8 mouse cellular contexts compared by ENCODE assay signal in the genomic region with DNA sequence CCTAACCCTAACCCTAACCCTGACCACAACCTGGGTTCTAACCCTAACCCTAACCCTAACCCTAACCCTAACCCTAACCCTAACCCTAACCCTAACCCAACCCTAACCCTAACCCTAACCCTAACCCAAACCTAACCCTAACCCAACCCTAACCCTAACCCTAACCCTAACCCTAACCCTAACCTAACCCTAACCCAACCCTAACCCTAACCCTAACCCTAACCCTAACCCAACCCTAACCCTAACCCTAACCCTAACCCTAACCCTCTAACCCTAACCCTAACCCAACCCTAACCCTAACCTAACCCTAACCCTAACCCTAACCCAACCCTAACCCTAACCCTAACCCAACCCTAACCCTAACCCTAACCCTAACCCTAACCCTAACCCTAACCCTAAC. TPM values are rescaled to one million over a fixed set of nuclear protein-coding genes. Genes with fewer than 3 reads are reported as not detected.
DNase-seq lines count a peak whose midpoint lies in the region; ATAC-seq lines count a peak whose summit lies in the region.
"Not testable (repeated sequence)": the region's sequence is repeated elsewhere in the genome, so short reads cannot be mapped to it uniquely, and the experiment has no call there.

No protein-coding gene starts in this region.

- not testable (repeated sequence) for H3K36me3 ChIP-seq in forebrain, embryonic 12.5 days (replicated peaks); heart, embryonic 15.5 days; kidney, embryonic 16.5 days (ENCODE audit: insufficient read depth, low read length); liver, embryonic 16.5 days (ENCODE audit: control insufficient read depth, insufficient read depth); neural tube, embryonic 13.5 days

- H3K4me1 ChIP-seq in forebrain, embryonic 12.5 days; heart, embryonic 15.5 days (replicated peaks); kidney, embryonic 16.5 days (ENCODE audit: insufficient read depth, low read length); liver, embryonic 16.5 days (ENCODE audit: control insufficient read depth, low read depth, low read length); neural tube, embryonic 13.5 days (replicated peaks): not testable (repeated sequence)

- peak; percentile 39 for DNase-seq in 416B (ENCODE audit: low read depth)
- DNase-seq in ZHBTc4 (ENCODE audit: low read depth, low spot score): peak; percentile 54
- DNase-seq in mesoderm, embryonic 11.5 days (ENCODE audit: low read depth, low spot score): peak; percentile 31

- H3K27ac ChIP-seq in forebrain, embryonic 12.5 days; heart, embryonic 15.5 days; kidney, embryonic 16.5 days (ENCODE audit: low read length); liver, embryonic 16.5 days (ENCODE audit: low read length); neural tube, embryonic 13.5 days (replicated peaks): not testable (repeated sequence)

- H3K4me2 ChIP-seq in forebrain, embryonic 12.5 days; heart, embryonic 15.5 days; kidney, embryonic 16.5 days (replicated peaks; ENCODE audit: low read depth, low read length); liver, embryonic 16.5 days (ENCODE audit: low read depth, low read length); neural tube, embryonic 13.5 days: not testable (repeated sequence)

- peak; percentile 55 for ATAC-seq in forebrain, embryonic 12.5 days (ENCODE audit: low FRiP score)
- peak; percentile 50; the same call in 1 of the 2 replicates for ATAC-seq in heart, embryonic 15.5 days (replicated peaks; ENCODE audit: insufficient number of reproducible peaks, insufficient read depth, low FRiP score, low read depth)
- ATAC-seq in kidney, embryonic 16.5 days (ENCODE audit: low FRiP score, low TSS enrichment): peak; percentile 67; the same call in 1 of the 2 replicates
- peak; percentile 51; the same call in 1 of the 2 replicates for ATAC-seq in liver, embryonic 16.5 days (ENCODE audit: low read depth)
- peak; percentile 59; the same call in 1 of the 2 replicates for ATAC-seq in neural tube, embryonic 13.5 days (ENCODE audit: low read depth)

- H3K27me3 ChIP-seq in forebrain, embryonic 12.5 days; heart, embryonic 15.5 days; kidney, embryonic 16.5 days (ENCODE audit: insufficient read depth, low read length); liver, embryonic 16.5 days (ENCODE audit: control insufficient read depth, insufficient read depth, low read depth, low read length); neural tube, embryonic 13.5 days: not testable (repeated sequence)

- H3K9me3 ChIP-seq in forebrain, embryonic 12.5 days; heart, embryonic 15.5 days (replicated peaks); kidney, embryonic 16.5 days (ENCODE audit: low read length); liver, embryonic 16.5 days (replicated peaks; ENCODE audit: control insufficient read depth, low read length); neural tube, embryonic 13.5 days: not testable (repeated sequence)

- H3K9ac ChIP-seq in forebrain, embryonic 12.5 days; heart, embryonic 15.5 days; kidney, embryonic 16.5 days (replicated peaks; ENCODE audit: low read length); liver, embryonic 16.5 days (ENCODE audit: low read depth, low read length); neural tube, embryonic 13.5 days: not testable (repeated sequence)

- H3K4me3 ChIP-seq in forebrain, embryonic 12.5 days (replicated peaks); heart, embryonic 15.5 days; kidney, embryonic 16.5 days (ENCODE audit: low read length); liver, embryonic 16.5 days (ENCODE audit: low read depth, low read length); neural tube, embryonic 13.5 days: not testable (repeated sequence)

RNA-seq across cellular contexts. Expression of gene Ppp1r9a, which starts 21.1 kb away (rescaled TPM):
- polyA plus RNA-seq in forebrain, embryonic 12.5 days (2016; fragmentation: Nextera tagmentation; extraction: Ambion mirVana): 28.6 and 30.5 TPM in 2 replicates
- polyA plus RNA-seq in heart, embryonic 15.5 days (2015; fragmentation: Nextera tagmentation; extraction: Ambion mirVana): 13.4 and 13.5 TPM in 2 replicates
- polyA plus RNA-seq in kidney, embryonic 16.5 days (2015; fragmentation: Nextera tagmentation; extraction: Ambion mirVana): 14.9 and 15.9 TPM in 2 replicates
- polyA plus RNA-seq in liver, embryonic 16.5 days (2015; fragmentation: Nextera tagmentation; extraction: Ambion mirVana): 3.8 and 3.9 TPM in 2 replicates
- polyA plus RNA-seq in neural tube, embryonic 13.5 days (2015; fragmentation: Nextera tagmentation; extraction: Ambion mirVana): 27.2 and 30.2 TPM in 2 replicates
